Mouse (Mus musculus): ENCODE measurements around the gene Mkrn2os.
"Not testable (repeated sequence)": the region's sequence is repeated elsewhere in the genome, so short reads cannot be mapped to it uniquely, and the experiment has no call there.

The Mkrn2os gene

DNA sequence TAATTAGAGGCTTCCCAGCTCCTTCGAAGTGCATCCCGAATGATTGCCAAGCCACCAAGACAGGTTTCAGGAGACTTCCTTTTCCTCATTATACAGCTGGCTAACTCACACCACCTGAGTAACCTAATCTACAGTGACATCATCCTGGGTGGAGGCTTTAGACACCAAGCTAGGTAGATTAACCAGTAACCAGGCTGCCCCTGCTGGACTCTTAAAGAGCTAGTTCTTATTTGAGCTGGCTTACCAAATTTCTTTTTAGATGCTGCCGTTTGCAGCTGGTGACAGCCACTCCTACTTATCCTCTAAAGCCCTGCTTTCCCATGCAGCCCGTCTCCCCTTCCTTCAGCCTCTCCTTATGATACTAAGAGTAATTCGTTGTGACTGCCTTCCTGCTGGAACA is at the start of gene Mkrn2os:
Gene Mkrn2os (minus strand): TSS at position 119 of the 400 bp plus-strand sequence.
- DNase-seq: no peak

- DNase-seq: not testable (repeated sequence)
These were observed 45.8 kb upstream of the Mkrn2os start for GRCm38 (mm10) chr6:115638188-115638587.

DNA sequence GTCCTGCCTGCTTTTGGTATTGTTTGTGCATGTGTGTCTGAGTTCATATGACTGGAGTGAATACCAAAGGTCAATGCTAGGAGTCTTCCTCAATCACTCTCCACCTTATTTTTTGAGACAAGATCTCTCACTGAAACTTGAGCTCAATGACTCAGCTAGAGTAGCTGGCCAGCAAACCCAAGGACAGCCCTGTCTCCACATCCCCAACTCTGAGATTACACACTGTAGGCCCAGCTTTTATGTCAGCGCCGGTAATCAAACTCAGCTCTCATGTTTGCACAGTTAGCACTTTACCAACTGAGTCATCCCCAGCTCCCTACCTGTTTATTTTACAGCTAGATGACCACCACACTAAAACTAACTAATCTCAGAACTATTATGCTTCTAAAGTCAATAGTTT is 41.6 kb upstream of the Mkrn2os start:
- no peak for DNase-seq

- DNase-seq: no peak
These were observed 38.9 kb upstream of the Mkrn2os start for GRCm38 (mm10) chr6:115631056-115631795.

DNA sequence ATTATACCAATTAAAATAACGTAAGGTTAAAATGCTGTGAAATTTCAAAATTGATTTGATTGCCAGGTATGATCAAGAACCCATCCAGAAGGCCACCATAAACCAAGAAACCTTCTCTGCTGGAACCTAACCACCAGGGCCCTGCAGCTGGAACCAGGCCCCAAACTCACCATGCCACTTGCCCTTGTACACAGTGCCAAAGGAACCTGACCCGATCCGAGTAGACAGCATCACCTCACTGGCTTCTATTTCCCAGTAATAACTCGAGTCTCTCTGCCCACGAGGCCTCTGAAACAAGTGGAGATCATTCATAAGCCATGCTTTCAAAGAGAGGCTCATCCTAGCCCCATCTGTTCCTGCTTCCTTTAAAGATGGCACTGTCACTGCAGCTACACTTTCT is 33.7 kb upstream of the Mkrn2os start:
- DNase-seq: no peak

DNA sequence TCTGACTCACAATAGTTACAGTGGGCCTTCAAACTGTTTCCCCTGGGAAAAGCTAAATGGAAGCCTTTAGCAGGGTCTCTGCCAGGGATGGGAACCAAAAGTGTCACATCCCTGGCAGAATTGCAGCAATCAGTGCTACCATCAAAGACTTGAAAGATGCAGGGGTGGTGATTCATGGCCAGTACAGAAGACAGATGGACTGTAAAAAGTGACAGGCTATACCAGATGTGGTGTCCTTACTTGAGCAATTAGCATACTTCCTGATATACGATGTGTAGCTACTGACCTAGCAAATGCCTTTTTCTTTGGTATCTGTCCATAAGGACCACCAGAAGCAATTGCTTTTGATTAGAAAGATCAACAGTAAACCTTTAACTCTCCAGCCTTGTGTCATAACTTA is 28.6 kb upstream of the Mkrn2os start:
- no peak for DNase-seq

DNA sequence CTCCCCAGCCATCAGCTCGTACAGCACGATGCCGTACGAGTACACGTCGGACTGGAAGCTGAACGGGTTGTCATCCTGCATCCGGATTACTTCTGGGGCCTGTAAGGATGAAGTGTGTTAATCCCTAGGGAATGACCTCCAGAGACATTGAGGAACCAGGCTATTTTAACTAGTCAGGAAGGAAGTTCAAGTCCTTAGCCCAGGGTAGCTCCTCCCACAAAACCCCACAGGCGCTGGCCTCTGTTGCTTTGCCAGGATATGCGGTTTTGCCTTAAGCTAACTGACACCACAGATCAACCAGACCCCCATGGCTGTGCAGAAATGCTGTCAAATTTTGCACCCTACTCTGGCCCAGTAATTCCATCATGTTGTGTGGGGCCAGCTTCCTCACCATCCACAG is 27.4 kb upstream of the Mkrn2os start:
- no peak for DNase-seq

DNA sequence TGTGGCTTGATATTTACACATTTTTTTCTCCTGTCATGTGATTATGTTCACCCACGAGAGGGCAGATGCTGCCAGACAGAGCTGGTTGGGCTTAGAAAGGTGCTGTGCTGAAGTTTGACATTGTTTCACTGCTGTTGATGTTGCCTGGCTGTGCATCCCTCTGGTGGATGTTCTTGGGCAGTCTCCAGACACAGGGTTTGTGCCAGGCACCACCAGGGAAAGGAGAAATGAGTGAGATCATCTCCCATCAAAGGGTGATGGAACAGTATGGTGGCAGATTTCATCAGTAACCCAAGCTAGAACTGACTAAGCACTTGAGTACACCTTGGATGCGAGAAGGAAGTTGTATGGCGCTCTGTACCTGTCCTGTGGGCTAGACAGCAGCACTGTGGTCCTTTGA is 23.6 kb upstream of the Mkrn2os start:
- no peak for DNase-seq

DNA sequence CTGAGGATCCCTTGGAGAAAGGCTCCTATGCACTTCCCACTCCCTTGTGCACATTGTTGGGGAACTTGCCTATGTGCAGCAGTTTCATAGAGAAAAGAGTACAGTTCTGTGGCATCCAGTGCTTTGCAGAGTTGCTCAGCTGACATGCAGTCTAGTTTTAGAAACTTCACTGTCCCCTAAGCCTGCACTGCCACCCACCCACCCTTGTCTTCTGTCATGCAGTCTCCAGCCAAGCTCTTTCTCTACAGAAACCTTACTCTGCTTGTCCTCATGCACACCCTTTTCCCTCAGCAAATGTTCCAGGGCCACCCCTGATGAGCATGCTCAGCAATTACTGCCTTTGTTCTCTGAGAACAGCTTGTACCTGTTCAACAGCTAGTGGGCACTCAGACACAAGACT is 21.4 kb upstream of the Mkrn2os start:
- DNase-seq: no peak

GRCm38 (mm10) chr6:115610301-115610700 is 17.9 kb upstream of the Mkrn2os start:
- no peak for DNase-seq

GRCm38 (mm10) chr6:115609121-115609520 is 16.7 kb upstream of the Mkrn2os start:
- peak; percentile 36 to 44 for DNase-seq

DNA sequence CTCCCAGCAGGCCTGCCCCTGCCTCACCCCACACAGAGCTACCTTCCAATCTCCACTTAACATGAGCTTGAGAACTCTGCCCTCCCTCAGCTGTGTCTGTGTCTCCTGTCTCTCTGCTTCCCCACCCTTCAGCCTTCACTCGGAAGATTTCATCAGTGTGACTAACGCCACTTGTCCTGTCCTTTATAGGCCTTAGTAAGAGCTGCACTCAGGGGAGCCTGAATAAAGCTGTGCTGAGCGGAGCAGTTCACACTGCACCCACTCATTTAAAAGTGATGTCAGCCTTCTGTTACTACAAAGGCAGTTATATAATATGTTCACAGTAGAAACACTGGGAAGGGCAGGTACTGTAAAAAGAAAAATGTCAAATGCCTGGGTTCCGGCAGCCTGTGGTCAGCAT is 15.1 kb upstream of the Mkrn2os start:
- no peak for DNase-seq

DNA sequence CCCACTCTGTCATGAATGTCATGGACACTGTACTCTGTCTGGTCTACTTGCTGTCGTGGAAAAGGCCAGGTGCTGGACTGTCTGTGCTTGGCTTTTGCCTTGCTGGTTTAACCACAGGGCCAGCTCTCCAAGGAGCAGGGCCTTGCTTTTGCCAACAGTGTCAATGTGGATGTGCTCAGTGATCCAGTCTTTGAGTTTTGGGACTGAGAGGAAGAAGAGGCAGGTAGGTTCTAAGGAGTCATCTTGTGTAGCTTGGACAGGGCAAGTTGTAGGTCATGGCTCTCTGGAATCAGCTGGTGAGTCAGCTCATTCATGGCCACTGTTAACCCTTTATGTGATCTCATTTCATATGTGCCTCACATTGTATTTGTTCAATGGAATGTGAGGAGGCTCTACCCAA is 14.1 kb upstream of the Mkrn2os start:
- DNase-seq: no peak

DNA sequence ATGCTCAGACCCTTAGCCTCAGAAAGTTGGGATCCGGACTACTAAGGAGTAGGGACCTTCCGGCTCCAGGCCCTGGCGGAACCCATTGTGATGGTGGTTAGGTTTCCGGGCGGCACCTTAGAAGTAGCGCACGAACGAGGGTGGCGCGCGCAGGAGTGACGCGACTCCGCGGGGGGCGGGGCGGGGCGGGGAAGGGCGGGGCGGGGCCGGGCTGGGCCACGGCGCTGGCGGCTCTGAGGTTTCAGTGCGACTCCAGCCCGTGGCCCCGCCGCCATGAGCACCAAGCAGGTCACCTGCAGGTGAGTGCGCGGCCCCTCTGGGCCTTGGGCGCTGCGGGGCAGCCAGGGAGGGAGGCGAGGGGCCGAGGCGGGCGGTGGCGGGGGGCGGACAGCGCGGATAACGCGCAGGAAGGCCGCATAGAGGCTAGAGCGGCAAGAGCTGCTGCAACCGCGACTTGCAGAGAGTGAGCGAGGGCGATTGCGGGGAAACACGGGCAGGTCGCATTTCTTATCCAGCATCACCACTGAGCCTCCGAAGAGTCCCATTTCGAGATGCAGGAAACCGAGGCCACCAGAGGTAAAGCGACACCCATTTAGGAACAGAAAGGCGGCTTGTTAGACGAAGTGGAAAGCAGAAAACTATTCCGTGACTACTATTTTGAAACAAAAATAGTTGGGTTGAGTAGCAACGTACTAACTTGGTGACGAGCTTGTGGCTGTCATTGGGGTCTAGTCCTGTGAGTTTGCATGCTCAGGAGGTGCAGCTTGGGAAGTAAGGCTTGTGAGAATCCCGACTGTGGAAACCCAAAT is 9.5 kb upstream of the Mkrn2os start, which contains the start of gene Mkrn2:
Gene Mkrn2 (plus strand): TSS at position 188 of the 809 bp plus-strand sequence.
- DNase-seq: peak; percentile 90

DNA sequence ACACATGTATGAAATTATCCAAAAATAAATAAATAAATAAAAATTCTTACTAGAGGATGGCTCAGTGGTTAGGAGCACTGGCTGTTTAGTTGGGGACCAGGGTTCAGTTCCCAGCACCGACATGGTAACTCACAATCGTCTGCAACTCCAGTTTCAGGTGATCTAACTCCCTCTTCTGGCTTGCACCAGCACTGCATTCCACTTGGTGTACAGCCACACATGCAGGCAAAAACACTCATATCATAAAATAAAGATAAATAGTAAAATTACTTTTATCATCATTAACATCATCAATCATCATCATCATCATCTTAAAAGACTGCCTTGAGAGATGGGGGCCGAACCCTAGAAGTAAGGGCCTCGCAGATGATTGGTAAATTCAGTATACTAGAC is 8.9 kb upstream of the Mkrn2os start:
- no peak for DNase-seq

DNA sequence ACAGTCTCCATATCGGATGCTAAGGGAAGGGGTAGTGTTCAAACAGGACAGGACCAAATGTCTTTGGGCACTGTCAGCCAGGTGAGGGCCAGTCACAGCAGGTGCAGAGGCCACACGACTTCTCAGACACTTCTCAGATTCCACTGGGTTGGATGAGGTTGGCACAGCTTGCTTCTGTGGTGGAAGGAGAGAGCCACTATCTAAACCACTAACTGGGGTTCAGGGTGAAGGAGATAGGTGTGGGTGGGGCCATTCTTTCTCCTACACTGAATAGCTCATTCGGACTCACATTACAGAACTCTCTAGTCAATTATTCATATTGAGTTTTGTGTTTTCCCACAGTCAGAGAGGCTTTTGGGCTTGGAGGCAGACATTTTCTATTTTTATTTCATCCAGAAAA is 3.3 kb upstream of the Mkrn2os start:
- DNase-seq: no peak

DNA sequence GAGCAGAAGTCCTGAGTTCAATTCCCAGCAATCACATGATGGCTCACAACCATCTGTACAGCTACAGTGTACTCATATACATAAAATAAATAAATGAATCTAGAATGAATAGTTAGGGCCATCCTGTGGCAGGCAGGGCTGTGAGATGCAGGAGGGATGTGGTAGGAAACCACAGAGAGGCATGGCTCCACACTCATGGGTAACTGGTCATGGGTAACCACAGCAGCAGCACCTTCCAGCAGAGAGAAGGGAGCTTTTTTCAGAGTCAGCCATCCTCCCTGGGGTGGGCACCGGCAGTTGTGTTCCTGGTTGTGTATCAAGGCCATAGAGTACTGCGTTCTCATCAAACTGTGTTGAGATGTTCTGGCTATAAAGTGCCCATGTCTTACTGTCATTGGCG is 2.1 kb upstream of the Mkrn2os start:
- DNase-seq: peak; percentile 26 to 36

DNA sequence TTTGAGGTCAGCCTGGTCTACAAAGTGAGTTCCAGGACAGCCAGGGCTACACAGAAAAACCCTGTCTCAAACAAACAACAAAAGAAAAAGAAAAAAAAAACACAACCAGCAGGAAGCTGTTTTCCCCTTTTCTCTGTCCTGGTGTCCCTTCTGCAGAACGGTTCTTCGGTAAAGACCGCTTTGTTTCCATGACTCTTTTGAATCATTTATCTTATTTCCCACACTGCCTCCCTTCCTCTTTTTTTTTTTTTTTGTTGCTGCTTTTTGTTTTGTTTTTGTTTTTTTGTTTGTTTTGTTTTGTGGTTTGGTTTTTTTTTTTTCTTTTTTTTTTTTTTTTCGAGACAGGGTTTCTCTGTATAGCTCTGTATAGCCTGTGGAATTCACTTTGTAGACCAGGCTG is 876 bp upstream of the Mkrn2os start:
- no peak for DNase-seq

- no peak for DNase-seq
These were observed 550 bp downstream of the Mkrn2os start for GRCm38 (mm10) chr6:115591692-115592359.

GRCm38 (mm10) chr6:115586321-115586720 is 6.1 kb downstream of the Mkrn2os start:
- no peak for DNase-seq

GRCm38 (mm10) chr6:115584176-115584575 is 8.2 kb downstream of the Mkrn2os start:
- peak in 1 of 2 experiments; percentile 2 for DNase-seq

DNA sequence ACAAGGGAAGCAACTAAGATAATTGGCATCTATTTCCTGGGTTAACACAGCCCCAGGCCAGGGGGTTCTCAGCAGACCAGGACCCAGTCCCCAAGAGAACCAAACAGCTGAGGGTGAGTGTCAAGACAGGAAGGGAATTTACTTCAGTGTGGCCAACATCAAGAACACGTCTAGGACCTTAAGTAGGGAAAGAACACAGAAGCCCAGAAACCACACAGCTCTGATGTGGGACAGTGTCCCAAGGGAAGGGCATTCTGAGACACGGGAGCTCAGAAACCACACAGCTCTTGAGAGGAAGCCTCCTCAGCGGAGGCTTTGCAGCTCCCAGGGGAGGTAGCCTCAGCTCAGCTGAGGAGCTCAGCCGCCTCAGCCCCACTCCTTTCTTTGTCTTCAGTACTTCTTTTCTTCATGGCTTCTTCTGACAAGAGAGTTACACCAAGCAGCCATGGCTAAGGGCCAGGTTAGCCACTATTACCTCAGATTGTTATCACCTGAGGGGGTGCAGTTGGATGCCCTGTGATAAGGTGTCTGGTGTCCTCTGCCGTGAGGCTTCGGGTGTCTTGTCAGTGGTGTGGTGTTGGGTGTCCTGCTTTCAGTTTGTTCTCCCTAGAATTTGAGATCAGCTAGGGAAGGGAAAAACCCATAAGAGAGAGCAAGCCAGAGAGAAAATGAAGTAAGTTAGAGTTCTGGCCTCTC is 8.8 kb downstream of the Mkrn2os start:
- DNase-seq: peak in 1 of 2 experiments; percentile 42
